Mouse (Mus musculus) megakaryocyte, embryonic 14.5 days (primary cell): Measurements from ENCODE around the gene Tst.

Experiments
- FLI1 ChIP-seq: IDR thresholded peaks from 2 replicates; pipeline ENCODE4 v1.6.1; 2012; ENCODE audit warnings: low read length, inconsistent platforms, mixed read lengths
- GATA1 ChIP-seq: IDR thresholded peaks from 3 replicates; pipeline ENCODE4 v1.6.1; 2012; ENCODE audit warnings: mixed read lengths, low read length, inconsistent platforms, borderline replicate concordance

GRCm38 (mm10) chr15:78413083-78413718, 7.5 kb upstream of the Tst start:
- TF ChIP-seq GATA1 (no peak), FLI1 (no peak)
